Mouse (Mus musculus): ENCODE measurements at regions not wholly inside any gene's neighbourhood (a gene's known extent, or its start where the extent isn't known, plus 50 kb on each side); places are given as distances from the start of the nearest gene placed in this dataset.

DNA sequence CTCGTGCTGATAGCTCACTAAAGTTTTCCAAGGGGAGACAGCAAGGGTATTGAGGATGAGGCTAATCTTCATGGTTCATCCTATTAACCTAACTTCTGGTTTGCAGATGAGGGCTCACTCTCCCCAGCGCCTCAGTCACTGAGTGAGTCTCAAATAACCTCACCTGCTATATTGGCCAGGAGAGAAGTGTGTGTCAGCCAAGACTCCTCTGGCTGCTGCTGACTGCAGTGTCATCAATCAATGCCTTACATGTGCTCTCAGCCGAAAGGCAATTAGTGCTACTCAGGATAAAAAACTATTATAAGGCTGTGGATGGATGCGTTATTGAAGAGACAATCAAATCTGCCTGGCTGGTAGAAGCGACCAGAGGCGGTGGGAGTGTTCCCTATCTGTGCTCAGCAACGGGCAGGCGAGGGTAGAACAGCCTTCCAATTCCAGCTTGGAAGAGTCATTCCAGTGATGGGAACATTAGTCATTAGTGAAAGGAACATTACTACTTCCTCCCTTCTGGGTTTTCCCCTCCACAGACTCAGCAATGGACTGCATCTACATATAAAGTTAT is 96.4 kb downstream of the Grpr start:
- DNase-seq (ENCODE audit: inconsistent age in 2 of 2, low spot score in 1 of 2) = peak in 1 of 2 experiments; percentile 36

DNA sequence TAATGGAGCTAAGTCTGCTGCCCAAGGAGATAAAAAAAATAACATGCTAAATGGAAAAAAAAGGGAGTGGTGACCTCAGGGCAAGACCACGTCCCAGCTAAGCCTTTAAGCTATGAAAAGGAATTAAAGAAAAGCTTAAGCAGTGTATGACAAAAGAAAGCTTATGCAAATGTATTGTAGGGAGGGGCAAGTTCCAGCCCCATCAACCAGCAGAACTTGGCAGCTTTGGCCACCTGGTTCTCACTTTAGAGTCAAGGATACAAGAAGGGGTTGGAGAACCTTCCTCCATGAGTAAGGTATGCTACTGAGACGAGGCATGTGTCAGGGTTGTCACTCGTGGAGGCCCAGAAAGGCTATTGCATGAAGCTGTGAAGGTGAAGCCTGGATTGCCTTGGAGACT is 143.9 kb downstream of the Grpr start:
- no peak for DNase-seq (ENCODE audit: inconsistent age in 2 of 2, low spot score in 1 of 2)

DNA sequence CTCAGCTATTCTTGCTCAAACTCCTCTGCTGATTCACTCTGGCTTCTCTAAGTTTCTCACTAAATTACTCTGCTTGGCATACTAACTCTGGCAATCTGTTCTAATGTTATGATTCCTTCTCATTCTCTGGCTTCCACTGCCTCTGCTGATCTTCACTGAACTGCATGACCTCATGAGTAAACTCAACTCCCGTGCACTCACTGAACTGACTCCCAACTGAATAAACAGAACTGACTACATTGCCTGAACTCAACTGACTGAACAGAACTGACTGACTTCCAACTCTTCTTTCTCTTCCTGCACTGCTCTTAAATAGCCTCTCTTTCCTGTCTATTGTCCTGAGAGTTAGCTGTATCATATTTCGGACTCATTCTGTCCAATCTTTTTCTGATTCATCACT is 163.1 kb downstream of the Grpr start:
- DNase-seq (ENCODE audit: inconsistent age in 2 of 2, low spot score in 1 of 2) = no peak

Data from adrenal gland, adult (tissue).